Mouse (Mus musculus): ENCODE data around the gene Bid. TPM values are rescaled to one million over a fixed set of nuclear protein-coding genes. Genes with fewer than 3 reads are reported as not detected.
"Not testable (repeated sequence)": the region's sequence is repeated elsewhere in the genome, so short reads cannot be mapped to it uniquely, and the experiment has no call there.

Bid gene
- polyA plus RNA-seq, 2 experiments: 16.2 to 25.6 TPM

DNA sequence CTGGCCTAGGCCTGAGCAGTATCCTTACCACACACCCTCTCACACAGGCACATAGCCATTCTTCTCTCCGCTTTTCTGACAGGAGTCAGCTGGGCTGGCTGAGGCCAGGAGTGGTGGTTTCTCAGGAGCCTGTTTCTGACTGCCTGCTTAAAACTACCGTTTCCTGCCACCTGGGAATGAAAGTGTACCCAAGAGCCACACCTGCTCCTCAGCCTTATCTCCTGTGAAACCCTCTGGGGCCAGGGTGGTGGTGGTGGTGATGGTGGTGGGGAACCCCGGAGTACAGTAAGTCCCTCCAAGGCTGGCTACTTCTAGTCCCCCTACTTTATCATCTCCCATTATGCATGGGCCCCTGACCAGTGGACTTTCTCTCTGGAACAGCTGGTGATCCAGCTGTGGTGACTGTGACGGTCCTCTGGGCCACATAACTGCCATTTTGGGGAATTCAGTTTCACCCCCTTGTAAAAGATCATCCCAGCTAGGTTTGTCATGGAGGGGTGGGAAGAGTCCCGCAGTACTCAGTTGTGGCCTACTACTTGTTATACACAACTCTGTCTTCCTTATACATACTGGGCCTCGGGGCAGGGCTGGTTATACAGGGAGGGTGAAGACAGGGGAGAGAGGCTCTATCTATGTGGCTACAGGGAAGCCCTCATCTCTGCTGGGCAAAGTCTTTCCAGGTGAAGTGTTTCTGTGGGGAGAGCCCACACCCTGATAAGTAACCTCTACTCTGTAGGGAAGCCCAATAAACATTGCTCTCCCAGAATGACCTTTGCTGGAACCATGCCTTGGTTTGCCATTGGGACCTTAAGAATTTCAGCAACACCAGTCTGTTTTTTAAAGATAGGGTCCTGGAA is 14.0 kb upstream of the Bid start:
- Histone ChIP-seq H3K9ac (replicated peaks) (no peak overlapping the region), H3K4me2 (ENCODE audit: low read depth) (no peak overlapping the region), H3K4me1 (replicated peaks; ENCODE audit: control insufficient read depth in 2 of 2, insufficient read depth in 2 of 2, low read length in 1 of 2) (peaks cover 0 to 16% of the 10 kb centered on the region in 2 experiments; a peak in 2 of 4 replicates), H3K27ac (no peak overlapping the region), H3K9me3 (ENCODE audit: control insufficient read depth, low read length) (no peaks in the 10 kb centered on the region), H3K27me3 (ENCODE audit: control insufficient read depth, insufficient read depth, low read length) (no peaks in the 10 kb centered on the region), H3K36me3 (replicated peaks; ENCODE audit: control insufficient read depth, insufficient read depth, low read depth) (no peaks in the 10 kb centered on the region; the same call in none of the 2 replicates), H3K4me3 (ENCODE audit: insufficient read depth in 1 of 2, low read depth in 2 of 2, low read length in 2 of 2) (no peak overlapping the region)
- whole genome bisulfite sequencing (ENCODE audit: insufficient replicate concordance): 50% methylated on average over 6 of the region's 6 CpGs
- DNase-seq (ENCODE audit: low read depth in 3 of 3, low spot score in 3 of 3) (no peak), ATAC-seq (ENCODE audit: insufficient read depth) (peak; percentile 45; the same call in 1 of the 2 replicates)
- TF ChIP-seq CTCF (IDR thresholded peaks at IDR 0.05; ENCODE audit: low read depth): no peak
- TF ChIP-seq EP300 (IDR thresholded peaks at IDR 0.05; ENCODE audit: low read depth): no peak

DNA sequence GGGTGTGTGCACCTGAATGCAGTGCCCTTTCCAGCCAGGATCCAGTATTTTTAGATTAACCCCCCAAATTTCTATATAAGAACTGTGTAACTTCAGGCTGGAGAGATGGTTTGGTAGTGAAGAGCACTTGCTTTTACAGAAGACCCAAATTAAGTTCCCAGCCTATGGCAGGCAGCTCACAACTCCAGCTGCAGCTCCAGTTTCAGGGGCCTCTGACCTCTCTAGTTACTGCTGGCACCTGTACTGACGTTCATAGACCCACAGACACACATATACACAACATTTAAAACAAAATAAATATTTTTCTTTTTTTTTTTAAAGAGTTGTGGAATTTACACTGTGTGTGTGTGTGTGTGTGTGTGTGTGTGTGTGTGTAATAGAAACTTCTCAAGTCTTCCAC is 12.8 kb upstream of the Bid start:
- H3K4me1 ChIP-seq (replicated peaks; ENCODE audit: control insufficient read depth in 2 of 2, insufficient read depth in 2 of 2, low read length in 1 of 2): peaks cover 0 to 16% of the 10 kb centered on the region in 2 experiments; a peak in 2 of 4 replicates
- no peak overlapping the region for H3K4me2 ChIP-seq (ENCODE audit: low read depth)
- H3K4me3 ChIP-seq (ENCODE audit: insufficient read depth in 1 of 2, low read depth in 2 of 2, low read length in 2 of 2): no peak overlapping the region
- ATAC-seq (ENCODE audit: insufficient read depth) (no peak), DNase-seq (ENCODE audit: low read depth in 3 of 3, low spot score in 3 of 3) (no peak)
- H3K9me3 ChIP-seq (ENCODE audit: control insufficient read depth, low read length): no peaks in the 10 kb centered on the region
- H3K36me3 ChIP-seq (replicated peaks; ENCODE audit: control insufficient read depth, insufficient read depth, low read depth): no peaks in the 10 kb centered on the region; the same call in none of the 2 replicates
- no peaks in the 10 kb centered on the region for H3K27me3 ChIP-seq (ENCODE audit: control insufficient read depth, insufficient read depth, low read length)
- TF ChIP-seq EP300 (IDR thresholded peaks at IDR 0.05; ENCODE audit: low read depth) (no peak), CTCF (IDR thresholded peaks at IDR 0.05; ENCODE audit: low read depth) (no peak)
- WGBS (ENCODE audit: insufficient replicate concordance): 65% methylated on average over 1 of the region's 1 CpGs
- H3K9ac ChIP-seq (replicated peaks): no peak overlapping the region
- H3K27ac ChIP-seq: no peak overlapping the region

DNA sequence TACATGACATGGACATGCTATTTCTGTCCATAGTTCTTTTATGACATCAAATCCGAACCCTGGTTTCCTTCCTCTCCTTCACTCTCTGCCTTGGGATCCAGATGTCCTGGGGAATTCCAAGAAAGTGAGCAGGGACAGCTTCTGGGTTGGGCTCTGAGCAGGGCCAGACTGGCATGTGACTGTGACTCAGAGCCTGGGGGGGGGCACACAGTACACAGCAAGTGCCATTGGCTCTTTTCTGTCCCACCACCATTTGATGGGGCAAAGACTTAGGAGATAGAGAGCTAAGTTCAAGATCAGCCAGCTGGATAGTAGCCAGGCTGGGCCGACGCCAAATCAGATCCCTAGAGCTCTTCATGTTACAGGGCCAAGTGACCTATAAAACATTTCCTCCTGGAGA is 11.1 kb upstream of the Bid start:
- H3K36me3 ChIP-seq (replicated peaks; ENCODE audit: control insufficient read depth, insufficient read depth, low read depth): no peaks in the 10 kb centered on the region; the same call in 1 of the 2 replicates
- no peak overlapping the region for H3K4me2 ChIP-seq (ENCODE audit: low read depth)
- H3K9ac ChIP-seq (replicated peaks): no peak overlapping the region
- no peaks in the 10 kb centered on the region for H3K9me3 ChIP-seq (ENCODE audit: control insufficient read depth, low read length)
- H3K4me3 ChIP-seq (ENCODE audit: insufficient read depth in 1 of 2, low read depth in 2 of 2, low read length in 2 of 2): no peak overlapping the region
- TF ChIP-seq EP300 (IDR thresholded peaks at IDR 0.05; ENCODE audit: low read depth): no peak
- TF ChIP-seq CTCF (IDR thresholded peaks at IDR 0.05; ENCODE audit: low read depth): no peak
- H3K27ac ChIP-seq: no peak overlapping the region
- DNase-seq (ENCODE audit: low read depth in 3 of 3, low spot score in 3 of 3) (no peak), ATAC-seq (ENCODE audit: insufficient read depth) (no peak)
- WGBS (ENCODE audit: insufficient replicate concordance): 72% methylated on average over 3 of the region's 3 CpGs
- H3K4me1 ChIP-seq (replicated peaks; ENCODE audit: control insufficient read depth in 2 of 2, insufficient read depth in 2 of 2, low read length in 1 of 2): peaks cover 0 to 14% of the 10 kb centered on the region in 2 experiments; a peak in 2 of 4 replicates
- no peaks in the 10 kb centered on the region for H3K27me3 ChIP-seq (ENCODE audit: control insufficient read depth, insufficient read depth, low read length)

DNA sequence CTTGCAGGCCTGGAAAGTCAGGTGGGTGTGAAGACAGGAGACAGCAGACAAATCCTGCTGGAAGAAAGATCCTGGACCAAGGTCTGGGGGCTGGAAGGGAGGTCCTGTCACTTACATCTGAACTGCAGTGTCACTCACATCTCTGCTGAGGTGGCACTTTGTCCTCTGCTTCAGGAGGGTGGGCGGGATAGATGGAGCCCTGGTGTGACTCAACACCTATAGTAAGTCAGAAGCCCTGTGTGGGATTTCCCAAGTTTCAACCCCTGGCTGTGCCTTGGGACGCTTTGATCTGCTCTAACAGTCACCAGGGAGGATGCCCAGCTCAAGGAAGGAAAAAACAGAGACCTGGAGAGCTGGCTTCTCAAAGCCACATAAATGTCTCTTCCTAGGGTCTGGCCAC is 10.2 kb upstream of the Bid start:
- DNase-seq (ENCODE audit: low read depth in 3 of 3, low spot score in 3 of 3): no peak
- no peaks in the 10 kb centered on the region; the same call in 1 of the 2 replicates for H3K36me3 ChIP-seq (replicated peaks; ENCODE audit: control insufficient read depth, insufficient read depth, low read depth)
- TF ChIP-seq CTCF (IDR thresholded peaks at IDR 0.05; ENCODE audit: low read depth) (no peak), EP300 (IDR thresholded peaks at IDR 0.05; ENCODE audit: low read depth) (no peak)
- peaks cover 0 to 13% of the 10 kb centered on the region in 2 experiments; a peak in 2 of 4 replicates for H3K4me1 ChIP-seq (replicated peaks; ENCODE audit: control insufficient read depth in 2 of 2, insufficient read depth in 2 of 2, low read length in 1 of 2)
- no peaks in the 10 kb centered on the region for H3K9me3 ChIP-seq (ENCODE audit: control insufficient read depth, low read length)
- H3K4me3 ChIP-seq (ENCODE audit: insufficient read depth in 1 of 2, low read depth in 2 of 2, low read length in 2 of 2): no peak overlapping the region
- no peak overlapping the region for H3K27ac ChIP-seq
- 44% methylated on average over 2 of the region's 2 CpGs for WGBS (ENCODE audit: insufficient replicate concordance)
- H3K9ac ChIP-seq (replicated peaks): no peak overlapping the region
- H3K27me3 ChIP-seq (ENCODE audit: control insufficient read depth, insufficient read depth, low read length): no peaks in the 10 kb centered on the region
- no peak for ATAC-seq (ENCODE audit: insufficient read depth)
- H3K4me2 ChIP-seq (ENCODE audit: low read depth): no peak overlapping the region

DNA sequence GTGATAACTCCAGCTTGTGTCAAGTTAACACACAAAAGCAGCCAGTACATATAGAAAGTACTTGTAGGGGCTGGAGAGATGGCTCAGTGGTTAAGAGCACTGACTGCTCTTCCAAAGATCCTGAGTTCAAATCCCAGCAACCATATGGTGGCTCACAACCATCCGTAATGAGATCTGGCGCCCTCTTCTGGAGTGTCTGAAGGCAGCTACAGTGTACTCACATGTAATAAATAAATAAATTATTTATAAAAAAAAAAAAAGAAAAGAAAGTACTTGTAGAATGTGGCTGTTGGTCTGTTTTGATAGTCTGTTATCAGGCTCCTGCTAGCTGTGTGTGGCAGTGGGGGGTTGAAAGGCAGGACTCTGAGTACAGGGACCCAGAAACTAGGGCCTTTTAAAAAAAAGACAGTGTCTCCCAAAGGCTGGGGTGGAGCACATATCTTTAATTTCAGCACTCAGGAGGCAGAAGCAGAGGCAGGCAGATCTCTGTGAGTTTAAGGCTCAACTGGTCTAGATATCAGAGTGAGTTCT is 8.2 kb upstream of the Bid start:
- WGBS (ENCODE audit: insufficient replicate concordance): 53% methylated on average over 2 of the region's 2 CpGs
- H3K4me1 ChIP-seq (replicated peaks; ENCODE audit: control insufficient read depth in 2 of 2, insufficient read depth in 2 of 2, low read length in 1 of 2): not testable (repeated sequence)

More for the DNA sequence above, 8.2 kb upstream of the Bid start:
- ATAC-seq (ENCODE audit: insufficient read depth): peak; percentile 61
- 0 out of 2 replicates have a peak, but pooled peaks have one; percentile 23 for TF ChIP-seq EP300 (IDR thresholded peaks at IDR 0.05; ENCODE audit: low read depth)
- TF ChIP-seq CTCF (IDR thresholded peaks at IDR 0.05; ENCODE audit: low read depth): peak; percentile 33
- H3K27ac ChIP-seq; H3K4me2 ChIP-seq (ENCODE audit: low read depth); DNase-seq (ENCODE audit: low read depth in 3 of 3, low spot score in 3 of 3); H3K27me3 ChIP-seq (ENCODE audit: control insufficient read depth, insufficient read depth, low read length); H3K9ac ChIP-seq (replicated peaks); H3K36me3 ChIP-seq (replicated peaks; ENCODE audit: control insufficient read depth, insufficient read depth, low read depth); H3K4me3 ChIP-seq (ENCODE audit: insufficient read depth in 1 of 2, low read depth in 2 of 2, low read length in 2 of 2); H3K9me3 ChIP-seq (ENCODE audit: control insufficient read depth, low read length): not testable (repeated sequence)

Measured in liver, embryonic 14.5 days (tissue).